Mouse (Mus musculus) liver, embryonic 14.5 days (tissue): Measurements from ENCODE around the gene Sephs1. TPM values are rescaled to one million over a fixed set of nuclear protein-coding genes. Genes with fewer than 3 reads are reported as not detected.

Source experiments
- ATAC-seq: fragments of 200-750 bp; cut with Nextera tagmentation; 2 replicates; pipeline ENCODE4 v1.8.0; 2017; ENCODE audit warnings: moderate number of reproducible peaks, mild to moderate bottlenecking, moderate library complexity; ENCODE audit not compliant: insufficient read depth
- DNase-seq, 3 experiments: peaks; one replicate each; pipeline ENCODE4 v3.0.0-alpha.2; 2012 to 2013; ENCODE audit warnings: low read depth in 3 of 3, low spot score in 3 of 3
- H3K27ac ChIP-seq: fragments of 300-500 bp; sonication (generic); 2 replicates; pipeline ENCODE4 v1.5.1; 2014; ENCODE audit warnings: moderate library complexity, mild to moderate bottlenecking, control low read depth, inconsistent platforms
- H3K27me3 ChIP-seq: fragments of 300-500 bp; sonication (generic); 2 replicates; pipeline ENCODE4 v1.6.1; 2014; ENCODE audit warnings: mild to moderate bottlenecking, low read length, moderate library complexity; ENCODE audit not compliant: control insufficient read depth, insufficient read depth
- H3K36me3 ChIP-seq: fragments of 300-500 bp; sonication (generic); replicated peaks from 2 replicates; pipeline ENCODE4 v1.6.1; 2014; ENCODE audit warnings: low read depth; ENCODE audit not compliant: control insufficient read depth, insufficient read depth
- H3K4me1 ChIP-seq, 2 experiments: fragments of 200-500 bp in 1 of 2; fragments of 300-500 bp in 1 of 2; sonication (generic) in 1 of 2; replicated peaks; 2 replicates each; pipeline ENCODE4 v1.6.1; 2012 to 2014; ENCODE audit warnings: antibody characterized with exemption in 1 of 2, inconsistent platforms in 1 of 2, low read length in 1 of 2; ENCODE audit not compliant: control insufficient read depth in 2 of 2, insufficient read depth in 2 of 2
- H3K4me2 ChIP-seq: fragments of 300-500 bp; sonication (generic); 2 replicates; pipeline ENCODE4 v1.6.1; 2014; ENCODE audit warnings: low read depth, mild to moderate bottlenecking, control low read depth, moderate library complexity
- H3K4me3 ChIP-seq, 2 experiments: fragments of 200-500 bp in 1 of 2; fragments of 300-500 bp in 1 of 2; sonication (generic) in 1 of 2; 2 replicates each; pipeline ENCODE4 v1.5.1; 2012 to 2014; ENCODE audit warnings: low read depth in 2 of 2, low read length in 2 of 2, mild to moderate bottlenecking in 2 of 2, control low read depth in 1 of 2, inconsistent platforms in 1 of 2, moderate library complexity in 1 of 2; ENCODE audit not compliant: insufficient read depth in 1 of 2
- H3K9ac ChIP-seq: fragments of 300-500 bp; sonication (generic); replicated peaks from 2 replicates; pipeline ENCODE4 v1.6.1; 2014; ENCODE audit warnings: mild to moderate bottlenecking, control low read depth, moderate library complexity
- H3K9me3 ChIP-seq: fragments of 300-500 bp; sonication (generic); 2 replicates; pipeline ENCODE4 v1.6.1; 2016; ENCODE audit warnings: low read length, mixed read lengths; ENCODE audit not compliant: control insufficient read depth
- CTCF ChIP-seq: IDR thresholded peaks from 2 replicates; pipeline ENCODE4 v1.5.1; 2016; ENCODE audit warnings: antibody characterized with exemption, low read depth, control low read depth
- EP300 ChIP-seq: IDR thresholded peaks from 2 replicates; pipeline ENCODE4 v1.6.1; 2016; ENCODE audit warnings: antibody characterized with exemption, low read depth
- WGBS: fragments of 180-500 bp; shearing (Covaris S2); extraction: QIAGEN DNeasy Blood & Tissue Kit; methylation state at CpG from one replicate; pipeline ENCODE4 v1.1.7; 2014; ENCODE audit not compliant: insufficient replicate concordance; 5-methylcytosine and 5-hydroxymethylcytosine counted together
- polyA plus RNA-seq, 2 experiments: library from polyadenylated mRNA; depleted of rRNA in 1 of 2; stranded (reverse) in 1 of 2; unstranded in 1 of 2; fragments of >200 nt; fragmentation: Nextera tagmentation in 1 of 2; extraction: Ambion mirVana in 1 of 2; gene quantifications; 2 replicates each; pipeline versions ENCODE4 v1.2.1 to v1.2.3; 2012 to 2014

Sephs1 gene
- polyA plus RNA-seq, 2 experiments: 16.8 to 29.9 TPM

GRCm38 (mm10) chr2:4875090-4875489 is 6.3 kb upstream of the Sephs1 start:
- Histone ChIP-seq H3K4me2 (no peak overlapping the region), H3K27ac (no peak overlapping the region), H3K9me3 (no peaks in the 10 kb centered on the region), H3K36me3 (no peaks in the 10 kb centered on the region), H3K4me3 (no peak overlapping the region), H3K9ac (no peak overlapping the region), H3K27me3 (no peaks in the 10 kb centered on the region; the same call in 1 of the 2 replicates), H3K4me1 (no peaks in the 10 kb centered on the region)
- no peak for DNase-seq
- no peak for TF ChIP-seq CTCF
- TF ChIP-seq EP300: no peak
- 32% methylated on average over 1 of the region's 1 CpGs for WGBS
- ATAC-seq: no peak

GRCm38 (mm10) chr2:4876131-4876530 is 5.2 kb upstream of the Sephs1 start:
- ATAC-seq: no peak
- TF ChIP-seq EP300 (no peak), CTCF (no peak)
- WGBS: 48% methylated on average over 3 of the region's 3 CpGs

GRCm38 (mm10) chr2:4880737-4881349 is 521 bp upstream of the Sephs1 start:
- Histone ChIP-seq H3K9me3 (no peaks in the 10 kb centered on the region), H3K4me2 (peak overlapping the region; percentile 91), H3K27ac (no peak overlapping the region), H3K4me1 (peaks cover 6 to 17% of the 10 kb centered on the region in 2 experiments), H3K36me3 (peaks cover 8% of the 10 kb centered on the region), H3K27me3 (peaks cover 5% of the 10 kb centered on the region), H3K4me3 (peak overlapping the region; percentile 89 to 94), H3K9ac (peak overlapping the region; percentile 96)
- ATAC-seq (no peak), DNase-seq (no peak)
- 5% methylated on average over 20 of the region's 20 CpGs for WGBS
- TF ChIP-seq EP300: no peak
- no peak for TF ChIP-seq CTCF

More at GRCm38 (mm10) chr2:4876131-4876530, 5.2 kb upstream of the Sephs1 start:
- peaks cover 5% of the 10 kb centered on the region for H3K27me3 ChIP-seq
- no peak overlapping the region for H3K9ac ChIP-seq
- H3K27ac ChIP-seq: no peak overlapping the region
- peaks cover 0 to 8% of the 10 kb centered on the region in 2 experiments; a peak in 1 of 4 replicates for H3K4me1 ChIP-seq
- H3K9me3 ChIP-seq: no peaks in the 10 kb centered on the region
- no peak overlapping the region for H3K4me3 ChIP-seq
- no peaks in the 10 kb centered on the region for H3K36me3 ChIP-seq
- no peak for DNase-seq
- no peak overlapping the region for H3K4me2 ChIP-seq

- H3K9ac ChIP-seq: peak overlapping the region; percentile 96
- ATAC-seq (peak; percentile 61), DNase-seq (peak; percentile 17 to 33 (median 26))
- H3K4me2 ChIP-seq: peak overlapping the region; percentile 91
- H3K4me3 ChIP-seq: peak overlapping the region; percentile 89 to 94
- no peaks in the 10 kb centered on the region for H3K9me3 ChIP-seq
- peaks cover 6 to 17% of the 10 kb centered on the region in 2 experiments for H3K4me1 ChIP-seq
- no peak for TF ChIP-seq EP300
- TF ChIP-seq CTCF: no peak
- peaks cover 5% of the 10 kb centered on the region for H3K27me3 ChIP-seq
- WGBS: under 1% methylated on average over 63 of the region's 63 CpGs
- H3K36me3 ChIP-seq: peaks cover 23% of the 10 kb centered on the region
- peak overlapping the region; percentile 74 for H3K27ac ChIP-seq
Observed at GRCm38 (mm10) chr2:4882249-4882791, 956 bp downstream of the Sephs1 start.

GRCm38 (mm10) chr2:4883009-4883704 is 1.8 kb downstream of the Sephs1 start:
- H3K4me3 ChIP-seq: peak overlapping the region; percentile 89 to 94
- H3K4me1 ChIP-seq: peaks cover 6 to 17% of the 10 kb centered on the region in 2 experiments
- peaks cover 5% of the 10 kb centered on the region for H3K27me3 ChIP-seq
- H3K9me3 ChIP-seq: no peaks in the 10 kb centered on the region
- TF ChIP-seq EP300 (no peak), CTCF (no peak)
- peaks cover 29% of the 10 kb centered on the region for H3K36me3 ChIP-seq
- H3K27ac ChIP-seq: peak overlapping the region; percentile 32; the same call in 1 of the 2 replicates
- H3K9ac ChIP-seq: peak overlapping the region; percentile 96
- ATAC-seq (no peak), DNase-seq (peak in 1 of 3 experiments; percentile 10)
- 4% methylated on average over 18 of the region's 18 CpGs for WGBS
- peak overlapping the region; percentile 91 for H3K4me2 ChIP-seq
